Mouse (Mus musculus): ENCODE results near the gene Leap2.

DNA sequence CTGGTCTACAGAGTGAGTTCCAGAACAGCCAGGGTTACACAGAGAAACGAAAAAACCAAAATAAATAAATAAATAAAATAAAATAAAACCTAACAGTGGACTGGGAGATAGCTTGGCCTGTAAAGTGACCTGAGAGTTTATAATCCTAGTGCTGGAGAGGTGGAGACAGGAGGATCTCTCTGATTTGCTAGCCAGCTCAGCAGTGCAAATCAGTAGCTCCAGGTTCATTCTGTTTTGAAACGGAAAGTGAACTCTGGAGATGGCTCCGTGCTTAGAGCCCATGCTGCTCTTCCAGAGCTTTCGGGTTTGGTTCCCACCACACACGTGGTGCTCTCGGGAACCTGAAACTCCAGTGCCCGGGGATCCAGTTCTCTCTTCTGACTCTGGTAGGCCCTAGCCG, 25.0 kb upstream of the Leap2 start:
- no peak for TF ChIP-seq CTCF (IDR thresholded peaks at IDR 0.05; ENCODE audit: low read depth)
- no peak for TF ChIP-seq EP300 (IDR thresholded peaks at IDR 0.05; ENCODE audit: low read depth)

All from liver, postnatal 0 days (tissue).